Mouse (Mus musculus): Measurements from ENCODE around the gene Gm49337.

Gene Gm49337

GRCm38 (mm10) chr4:116164759-116165554 is 8.2 kb upstream of the Gm49337 start:
- DNase-seq, result no peak

DNA sequence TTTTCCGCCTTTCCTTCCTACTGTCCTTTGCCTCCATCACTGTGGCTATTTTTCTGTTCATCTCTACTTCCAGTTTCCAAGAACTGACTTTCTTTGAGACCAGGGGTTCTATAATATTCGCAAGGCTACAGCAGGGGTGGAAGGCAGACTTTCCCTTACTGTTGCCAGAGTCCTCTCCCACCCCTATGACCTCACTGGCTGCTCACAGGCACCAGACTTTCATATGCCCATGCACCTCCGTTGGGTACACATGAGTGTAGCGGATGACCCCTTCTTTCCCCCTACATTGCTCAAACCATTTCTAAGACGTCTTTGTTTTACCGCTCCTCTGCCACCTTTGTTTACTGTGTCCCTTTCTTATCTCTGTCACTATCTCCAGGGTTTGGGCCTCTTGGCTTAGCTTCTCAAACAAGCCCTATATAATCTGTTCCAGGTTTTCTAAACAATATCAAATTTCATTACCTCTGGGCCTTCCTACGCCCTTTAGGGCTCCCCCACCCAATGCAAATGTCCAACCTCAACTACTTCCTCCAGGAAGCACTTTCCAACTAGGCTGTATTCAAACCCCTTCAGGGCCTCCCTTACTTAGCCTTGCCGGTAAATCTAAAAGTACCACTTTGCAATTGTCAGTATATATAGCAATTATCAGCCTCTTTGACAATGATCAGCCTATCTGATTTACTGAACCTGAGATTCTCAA is 7.3 kb upstream of the Gm49337 start:
- no peak for DNase-seq

DNA sequence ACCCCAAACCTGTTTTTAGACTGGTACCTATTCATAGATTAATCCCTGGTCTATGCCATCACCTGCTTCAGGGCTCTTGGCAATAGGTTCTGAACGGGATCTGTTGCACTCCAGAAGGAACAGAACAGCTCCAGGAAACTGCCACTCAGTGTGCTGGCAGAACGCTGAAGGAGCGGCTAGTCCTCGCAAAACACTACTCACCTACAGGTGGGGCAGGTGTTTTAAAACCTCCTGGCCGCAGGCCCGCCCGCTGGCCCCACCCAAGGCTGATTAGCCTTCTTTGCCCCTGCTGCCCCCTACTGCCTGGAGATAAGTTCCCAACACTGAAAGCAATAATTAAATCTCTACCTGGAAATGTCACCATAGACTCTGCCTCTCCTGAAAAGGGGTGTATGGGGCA is 5.8 kb upstream of the Gm49337 start, which contains the start of gene Tspan1:
Gene Tspan1 (minus strand): TSS at position 198 of the 400 bp plus-strand sequence.
- no peak for DNase-seq

DNA sequence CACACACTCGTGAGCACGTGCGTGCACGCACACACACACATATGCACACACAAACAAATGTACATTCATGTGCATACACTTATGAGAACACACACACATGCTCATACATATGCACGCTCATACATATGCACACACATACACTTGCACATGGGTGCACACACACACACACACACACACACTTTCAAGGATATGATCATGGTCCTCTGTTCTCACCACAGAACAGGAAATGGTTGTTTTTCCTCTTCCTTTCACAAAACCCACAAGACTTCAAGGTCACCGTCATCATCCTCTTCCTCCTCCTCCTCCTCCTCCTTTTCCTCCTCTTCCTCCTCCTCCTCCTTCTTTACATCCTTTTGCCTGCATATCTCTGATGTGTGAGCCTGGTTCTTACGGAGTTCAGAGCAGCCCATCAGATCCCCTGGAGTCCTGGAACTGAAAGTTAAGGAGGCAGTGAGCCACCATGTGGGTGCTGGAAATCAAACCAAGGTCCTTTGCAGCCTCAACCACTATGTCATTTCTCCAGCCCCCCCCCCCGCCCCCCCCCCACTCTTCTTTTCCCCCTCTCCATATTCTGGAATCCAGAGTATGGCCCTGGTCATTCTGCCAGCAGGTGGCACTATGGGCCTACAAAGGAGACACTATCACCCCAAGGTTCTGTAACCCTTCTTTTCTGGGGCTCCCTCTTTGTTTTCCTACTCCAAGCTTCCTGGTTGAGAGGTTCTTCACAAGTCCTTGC is 4.4 kb upstream of the Gm49337 start:
- peak; percentile 86 for DNase-seq

- no peak for DNase-seq
Measured at GRCm38 (mm10) chr4:116169353-116169672, 3.9 kb upstream of the Gm49337 start.

DNA sequence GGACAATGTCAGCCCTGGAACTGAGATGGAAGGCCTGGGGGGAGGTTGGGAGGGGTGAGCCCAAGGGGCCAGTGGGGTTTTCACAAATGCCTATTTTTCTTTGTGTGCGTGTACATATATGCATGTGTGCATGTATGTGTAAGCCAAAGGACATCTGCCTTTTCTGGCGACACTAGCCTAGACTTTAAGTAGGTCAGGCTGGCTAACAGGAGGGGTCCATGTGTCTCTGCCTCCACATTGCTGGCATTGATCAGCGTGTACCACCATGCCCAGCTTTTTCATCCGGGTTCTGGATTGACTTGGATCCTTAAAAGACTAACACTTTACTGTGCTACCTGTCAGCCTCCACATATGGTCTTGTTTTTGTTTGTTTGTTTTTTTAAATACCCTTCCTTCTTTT is 568 bp downstream of the Gm49337 start:
- DNase-seq, result no peak

DNA sequence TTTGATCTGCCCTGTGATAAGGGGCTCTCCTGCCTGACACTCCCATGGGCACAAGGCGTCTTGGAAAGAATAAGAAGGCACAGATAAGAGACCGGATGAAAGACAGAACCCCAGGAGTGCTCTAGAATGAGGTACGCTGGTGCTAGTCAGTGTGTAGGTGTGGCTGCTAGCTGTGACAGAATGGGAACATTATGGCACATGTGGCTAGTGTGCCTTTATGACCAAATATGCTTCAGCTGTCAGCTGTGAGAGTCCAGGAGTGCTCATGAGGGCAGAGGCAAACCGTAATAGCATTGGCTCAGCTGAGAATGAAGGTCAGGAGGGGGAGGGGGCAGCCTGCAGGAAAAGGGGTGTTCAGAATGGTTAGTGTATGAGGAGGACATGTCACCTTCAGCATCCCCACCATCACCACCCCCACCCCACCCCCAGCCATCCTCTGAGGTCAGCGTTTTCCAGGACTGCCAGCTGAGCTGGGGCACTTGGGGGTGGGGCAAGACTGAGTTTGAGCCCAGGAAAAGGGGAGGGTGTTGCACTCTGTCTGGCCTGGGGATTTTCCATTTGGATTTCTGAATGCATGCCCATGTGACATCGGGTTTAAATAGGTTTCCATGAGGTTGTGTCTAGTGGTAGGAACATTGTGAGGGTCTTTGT is 1.4 kb downstream of the Gm49337 start:
- DNase-seq, result peak; percentile 79

DNA sequence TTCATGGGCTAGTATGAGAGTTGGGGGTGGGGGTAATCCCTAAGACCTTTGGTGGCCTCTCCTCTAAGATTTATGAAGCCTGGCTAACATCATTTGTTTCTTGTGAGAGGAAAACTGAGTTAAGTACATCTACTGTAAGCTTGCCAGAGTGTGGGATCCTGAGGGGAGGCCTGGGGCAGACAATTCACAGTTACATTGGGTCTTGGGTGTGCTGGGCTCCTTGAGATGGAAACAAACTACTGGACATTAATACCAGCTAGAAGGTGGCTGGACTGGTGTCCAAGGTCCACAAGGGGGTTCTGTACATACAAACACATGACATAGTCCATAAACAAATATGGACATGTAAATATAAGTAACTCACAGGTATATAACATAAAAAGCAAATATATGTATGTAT is 2.0 kb downstream of the Gm49337 start:
- no peak for DNase-seq

GRCm38 (mm10) chr4:116175711-116176542 is 2.7 kb downstream of the Gm49337 start:
- DNase-seq, result peak; percentile 82

- peak; percentile 97 for DNase-seq
Measured at GRCm38 (mm10) chr4:116176543-116176988, 3.4 kb downstream of the Gm49337 start.

- peak; percentile 76 for DNase-seq
Measured at GRCm38 (mm10) chr4:116177140-116177539, 4.0 kb downstream of the Gm49337 start.

- no peak for DNase-seq
Measured at GRCm38 (mm10) chr4:116182079-116182478, 8.9 kb downstream of the Gm49337 start.

DNA sequence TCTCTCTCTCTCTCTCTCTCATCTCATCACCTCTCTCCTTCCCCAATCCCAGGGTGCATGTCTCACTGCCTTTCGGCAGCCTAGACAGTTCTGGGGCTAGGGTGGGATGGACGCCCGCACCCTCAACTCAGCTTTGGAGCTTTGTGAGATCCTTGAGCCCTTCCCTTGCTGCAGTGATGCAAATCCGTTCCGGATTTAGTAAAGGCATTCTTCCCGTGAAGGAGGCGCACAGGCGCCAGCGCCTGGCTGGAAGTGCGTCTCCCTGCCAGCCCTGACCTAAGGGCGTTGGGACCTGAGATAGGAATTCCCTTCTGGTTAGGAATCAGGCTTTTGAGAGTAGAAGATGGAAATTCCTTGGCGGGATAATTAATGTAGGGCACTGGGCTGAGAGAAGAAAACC is 9.6 kb downstream of the Gm49337 start:
- peak; percentile 74 for DNase-seq

DNA sequence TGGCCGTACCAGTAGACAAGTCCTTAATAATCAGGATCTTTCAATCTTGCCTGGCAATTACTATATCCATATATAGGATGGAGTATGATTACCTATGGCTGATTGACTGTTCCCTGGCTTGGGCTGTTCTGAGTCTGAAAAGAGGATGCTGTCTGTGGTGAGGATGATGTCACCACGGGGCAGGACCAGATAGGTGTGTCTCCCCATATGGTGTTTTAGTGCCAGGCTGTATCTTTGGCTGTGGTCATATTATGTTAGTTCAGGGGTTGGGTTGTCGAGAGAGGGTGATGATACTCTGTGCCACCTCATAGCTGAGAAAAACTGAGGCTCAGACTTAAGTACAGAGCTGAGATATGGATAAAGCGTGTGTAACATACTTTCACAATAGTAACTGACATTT is 11.9 kb downstream of the Gm49337 start:
- no peak for DNase-seq

- no peak for DNase-seq
Measured at GRCm38 (mm10) chr4:116192286-116192835, 19.2 kb downstream of the Gm49337 start.

DNA sequence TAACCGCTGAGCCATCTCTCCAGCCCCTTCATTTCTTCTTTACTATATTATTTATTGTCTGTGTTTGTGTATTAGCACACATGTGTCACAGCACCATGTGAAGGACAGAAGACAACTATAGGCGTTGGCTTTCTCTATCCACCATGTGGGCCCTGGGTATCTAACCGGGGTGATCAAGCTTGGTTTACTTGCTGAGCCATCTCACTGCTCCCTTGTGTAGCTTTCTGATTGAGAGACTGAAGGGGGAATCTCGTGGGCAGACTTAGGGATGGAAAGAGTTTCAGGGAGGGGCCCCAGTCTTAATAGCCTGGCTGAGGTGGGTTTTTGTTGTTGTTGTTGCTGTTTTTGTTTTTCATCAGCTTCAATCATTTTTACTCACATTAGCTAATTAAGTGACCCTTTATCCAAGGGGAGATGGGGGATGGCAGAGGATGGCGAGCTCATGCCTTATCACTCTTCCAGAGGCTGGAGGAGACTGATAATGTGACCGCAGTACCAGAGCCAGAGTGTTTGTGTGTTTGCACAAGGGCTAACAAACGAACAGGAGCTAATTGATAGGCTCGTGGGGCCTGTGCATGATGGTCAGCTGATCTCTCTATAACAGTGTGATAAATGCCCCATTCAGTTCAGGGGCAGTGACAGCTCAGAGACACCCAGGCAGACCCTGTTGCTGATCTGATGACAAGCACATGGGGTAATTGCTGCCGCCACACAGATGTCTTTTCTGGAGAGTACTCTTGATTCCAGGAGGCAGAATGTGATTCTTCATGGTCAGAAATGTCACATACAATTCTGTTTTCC is 20.6 kb downstream of the Gm49337 start:
- DNase-seq, result no peak

DNA sequence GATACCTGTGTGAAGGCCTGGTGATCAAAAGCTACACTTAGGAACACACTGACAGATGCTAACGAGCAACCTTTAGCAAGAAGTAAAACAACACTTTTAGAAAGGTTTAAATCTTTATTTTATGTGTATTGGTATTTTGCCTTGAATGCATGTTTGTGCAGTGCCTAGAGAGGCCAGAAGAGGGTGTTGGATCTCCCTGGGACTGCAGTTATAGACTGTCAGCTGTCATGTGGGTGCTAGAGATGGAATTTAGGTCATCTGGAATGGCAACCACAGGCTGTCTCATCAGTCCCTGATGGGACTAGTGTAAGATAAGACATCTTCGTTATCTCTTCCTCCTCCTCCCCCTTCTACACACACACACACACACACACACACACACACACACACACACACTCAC is 25.2 kb downstream of the Gm49337 start:
- DNase-seq, result no peak

DNA sequence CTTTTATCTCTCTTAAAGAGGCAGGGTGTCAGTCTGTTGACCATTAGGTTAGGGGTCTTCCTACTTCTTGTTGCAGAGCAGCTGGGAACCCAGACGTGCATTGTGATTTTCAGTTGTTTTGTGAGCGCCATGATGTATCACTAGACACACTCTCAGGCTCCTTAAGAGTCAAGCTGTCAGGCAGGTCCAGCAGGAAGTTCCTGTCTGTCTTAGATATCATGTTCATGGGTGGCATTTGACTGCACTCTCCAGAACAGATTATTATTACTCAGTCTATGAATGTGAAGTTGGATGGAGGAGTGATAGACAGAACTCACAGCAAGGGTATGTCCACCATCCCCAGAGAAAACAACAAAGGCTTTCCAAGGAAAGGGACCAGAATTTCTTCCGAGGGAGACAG is 31.2 kb downstream of the Gm49337 start:
- no peak for DNase-seq

DNA sequence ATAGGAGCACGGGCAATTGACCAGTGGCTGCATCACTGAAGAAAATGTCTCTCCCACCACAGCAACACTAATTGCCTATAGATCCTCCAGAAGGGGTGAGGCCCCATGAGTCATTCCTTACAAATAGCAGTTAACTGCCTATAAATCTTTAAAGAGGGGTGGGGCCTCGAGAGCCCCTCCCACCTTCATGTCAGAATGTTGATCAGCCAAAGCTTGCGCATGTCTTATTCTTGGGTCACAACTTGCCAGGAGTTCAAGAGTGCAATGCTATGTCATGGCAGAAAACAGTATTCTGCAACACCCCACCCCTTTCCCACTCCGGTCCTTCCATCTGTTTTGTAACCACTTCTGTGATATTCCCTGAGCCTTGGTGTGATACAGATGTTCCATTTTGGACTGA is 33.3 kb downstream of the Gm49337 start:
- no peak for DNase-seq

DNA sequence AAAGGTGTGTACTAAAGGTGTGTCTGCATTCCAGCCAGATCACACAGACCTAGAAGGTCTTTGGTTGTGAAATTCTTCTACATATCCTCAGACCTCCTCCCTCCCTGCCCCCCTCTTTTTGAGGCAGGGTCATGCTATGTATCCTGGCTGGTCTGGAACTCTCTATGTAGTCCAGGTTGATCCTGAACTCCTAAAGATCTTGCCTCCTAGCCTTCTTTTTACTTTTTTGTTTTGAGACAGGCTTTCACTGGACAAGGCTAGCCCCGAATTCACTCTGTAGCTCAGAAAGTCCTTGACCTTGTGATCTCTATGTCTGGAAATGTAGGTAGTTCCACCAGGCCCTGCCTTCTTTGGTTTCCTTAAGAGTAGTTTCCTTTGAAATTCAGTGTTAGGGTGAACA is 35.7 kb downstream of the Gm49337 start:
- DNase-seq, result no peak
